Mouse (Mus musculus) liver, adult 2 months (tissue): ENCODE data around the gene Igf1r. TPM values are rescaled to one million over a fixed set of nuclear protein-coding genes. Genes with fewer than 3 reads are reported as not detected.

Experiments
- DNase-seq: peaks from one replicate; pipeline ENCODE4 v3.0.0-alpha.2; 2011; ENCODE audit warnings: low read depth, low spot score; ENCODE audit errors: extremely low read depth
- H3K27ac ChIP-seq: fragments of 200-500 bp; replicated peaks from 2 replicates; pipeline ENCODE4 v1.5.1; 2012; ENCODE audit warnings: low read depth, mild to moderate bottlenecking, control low read depth, inconsistent platforms, low read length; ENCODE audit not compliant: insufficient read depth
- H3K27me3 ChIP-seq: fragments of 200-500 bp; 2 replicates; pipeline ENCODE4 v1.6.1; 2012; ENCODE audit warnings: mild to moderate bottlenecking, moderate library complexity, low read length, inconsistent platforms; ENCODE audit not compliant: control insufficient read depth, insufficient read depth
- H3K36me3 ChIP-seq: fragments of 200-500 bp; 2 replicates; pipeline ENCODE4 v1.6.1; 2012; ENCODE audit warnings: low read length, inconsistent platforms; ENCODE audit not compliant: control insufficient read depth, insufficient read depth
- H3K4me1 ChIP-seq: fragments of 200-500 bp; 2 replicates; pipeline ENCODE4 v1.6.1; 2011; ENCODE audit warnings: low read length; ENCODE audit not compliant: control insufficient read depth, insufficient read depth
- H3K4me3 ChIP-seq: fragments of 200-500 bp; 2 replicates; pipeline ENCODE4 v1.5.1; 2011; ENCODE audit warnings: low read depth, mild to moderate bottlenecking, control low read depth, low read length, moderate library complexity; ENCODE audit not compliant: insufficient read depth
- H3K79me2 ChIP-seq: fragments of 200-500 bp; 2 replicates; pipeline ENCODE4 v1.6.1; 2012; ENCODE audit warnings: inconsistent platforms, mild to moderate bottlenecking, low read length, moderate library complexity; ENCODE audit not compliant: control insufficient read depth, insufficient read depth
- H3K9ac ChIP-seq: fragments of 200-500 bp; 2 replicates; pipeline ENCODE4 v1.6.1; 2012; ENCODE audit warnings: low read depth, mild to moderate bottlenecking, control low read depth, inconsistent platforms, low read length
- CTCF ChIP-seq: fragments of 200-500 bp; IDR thresholded peaks from 2 replicates; pipeline ENCODE4 v1.5.1; 2011; ENCODE audit warnings: low read depth, low read length, control low read depth
- POLR2A ChIP-seq: fragments of 200-500 bp; IDR thresholded peaks from 2 replicates; pipeline ENCODE4 v1.6.1; 2011; ENCODE audit warnings: low read length, control low read depth; ENCODE audit not compliant: insufficient read depth; ENCODE audit errors: extremely low read depth
- WGBS: fragments of 180-500 bp; shearing (Covaris S2); methylation state at CpG from one replicate; pipeline ENCODE4 v1.1.7; 2018; 5-methylcytosine and 5-hydroxymethylcytosine counted together
- polyA plus RNA-seq: library from polyadenylated mRNA; depleted of rRNA; stranded (reverse); fragments of >200 nt; gene quantifications from 2 replicates; pipeline ENCODE4 v1.2.3, GENCODE M21; 2012
- total RNA-seq: library from RNA; depleted of rRNA; stranded (reverse); fragments of >200 nt; gene quantifications from 2 replicates; pipeline ENCODE4 v1.2.3, GENCODE M21; 2014

Igf1r gene
- total and polyA plus RNA-seq, 2 experiments: 0.50 to 1.2 TPM

DNA sequence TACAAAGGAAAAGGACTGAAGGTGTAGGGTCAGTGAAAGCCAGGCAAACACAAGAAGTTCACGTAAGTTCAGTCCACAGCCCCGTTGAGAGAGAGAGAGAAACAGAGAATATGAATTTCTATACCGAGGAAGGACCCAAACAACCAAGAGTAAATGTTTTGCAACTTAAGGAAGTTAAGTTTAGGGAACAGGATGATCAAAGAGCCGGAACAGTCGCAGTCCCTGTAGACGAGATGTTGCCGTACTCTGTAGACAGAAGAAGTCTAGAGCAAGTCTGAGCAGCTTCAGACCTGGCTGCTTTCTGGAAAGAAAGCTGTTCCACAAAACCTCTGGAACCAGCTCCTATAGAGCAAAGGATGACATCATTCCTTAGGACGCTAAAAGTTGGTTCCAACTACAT is 160.0 kb downstream of the Igf1r start:
- H3K4me1 ChIP-seq: no peaks in the 10 kb centered on the region

GRCm38 (mm10) chr7:68114364-68114763 is 161.7 kb downstream of the Igf1r start:
- Histone ChIP-seq H3K36me3 (no peaks in the 10 kb centered on the region), H3K4me1 (no peaks in the 10 kb centered on the region), H3K9ac (no peak overlapping the region), H3K27ac (no peak overlapping the region), H3K4me3 (no peak overlapping the region), H3K79me2 (no peaks in the 10 kb centered on the region), H3K27me3 (peaks cover 13% of the 10 kb centered on the region; the same call in 1 of the 2 replicates)
- 59% methylated on average over 5 of the region's 5 CpGs for WGBS
- TF ChIP-seq CTCF: no peak
- DNase-seq: no peak

More for the DNA sequence above, 160.0 kb downstream of the Igf1r start:
- Histone ChIP-seq H3K27me3 (peaks cover 11% of the 10 kb centered on the region; the same call in 1 of the 2 replicates), H3K27ac (no peak overlapping the region), H3K9ac (no peak overlapping the region), H3K36me3 (no peaks in the 10 kb centered on the region), H3K79me2 (no peaks in the 10 kb centered on the region), H3K4me3 (no peak overlapping the region)
- 84% methylated on average over 8 of the region's 8 CpGs for whole genome bisulfite sequencing
- no peak for DNase-seq
- no peak for TF ChIP-seq POLR2A
- no peak for TF ChIP-seq CTCF

DNA sequence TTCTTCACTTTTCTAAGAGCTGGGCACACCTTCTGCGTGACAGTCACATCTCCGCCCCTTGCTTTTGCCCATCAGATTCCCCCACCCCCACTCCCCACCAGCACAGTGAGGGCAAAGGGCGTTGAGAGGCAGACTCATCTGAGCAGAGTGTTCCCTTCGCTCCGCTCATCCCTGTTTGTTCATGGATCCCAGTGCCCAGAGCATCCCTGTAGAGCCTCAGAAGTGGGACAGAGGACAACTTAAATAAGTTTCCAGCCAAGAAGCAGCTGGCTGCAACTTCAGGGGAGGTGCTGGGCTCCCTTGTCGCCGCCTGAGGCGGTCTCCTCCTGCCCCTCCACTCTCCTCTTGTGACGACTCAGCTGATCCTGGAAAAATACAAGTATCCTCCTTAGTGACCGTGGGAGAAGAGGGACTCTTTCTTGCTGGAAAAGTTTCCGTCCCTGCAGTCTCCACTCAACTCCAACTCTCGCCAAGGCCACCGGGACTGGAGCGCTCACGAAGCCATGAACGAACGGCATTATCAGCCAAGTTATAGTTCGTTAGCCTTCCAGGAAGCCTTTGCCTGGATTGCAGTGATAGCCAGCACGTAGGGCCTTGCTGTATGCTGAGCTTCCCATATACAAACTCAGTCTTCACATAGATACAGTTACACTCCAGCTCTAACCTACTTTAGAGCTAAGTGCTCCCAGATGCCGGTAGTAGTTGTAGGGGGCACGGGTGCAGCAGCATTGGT is 162.5 kb downstream of the Igf1r start:
- no peaks in the 10 kb centered on the region for H3K36me3 ChIP-seq
- H3K9ac ChIP-seq: no peak overlapping the region
- no peak overlapping the region for H3K4me3 ChIP-seq
- H3K27ac ChIP-seq: no peak overlapping the region
- no peaks in the 10 kb centered on the region for H3K4me1 ChIP-seq
- H3K27me3 ChIP-seq: peaks cover 13% of the 10 kb centered on the region; the same call in 1 of the 2 replicates
- 61% methylated on average over 21 of the region's 21 CpGs for WGBS
- TF ChIP-seq CTCF (no peak), POLR2A (no peak)
- no peaks in the 10 kb centered on the region for H3K79me2 ChIP-seq
- DNase-seq: peak; percentile 9

- Histone ChIP-seq H3K27ac (no peak overlapping the region), H3K4me3 (no peak overlapping the region), H3K27me3 (peaks cover 20% of the 10 kb centered on the region; the same call in 1 of the 2 replicates), H3K36me3 (no peaks in the 10 kb centered on the region), H3K79me2 (no peaks in the 10 kb centered on the region), H3K9ac (no peak overlapping the region), H3K4me1 (no peaks in the 10 kb centered on the region)
- DNase-seq: no peak
- TF ChIP-seq CTCF (no peak), POLR2A (no peak)
- WGBS: 93% methylated on average over 5 of the region's 5 CpGs
These were observed 164.9 kb downstream of the Igf1r start for GRCm38 (mm10) chr7:68117567-68117966.

GRCm38 (mm10) chr7:68117981-68118380 is 165.4 kb downstream of the Igf1r start:
- 82% methylated on average over 2 of the region's 2 CpGs for WGBS
- Histone ChIP-seq H3K27ac (no peak overlapping the region), H3K79me2 (no peaks in the 10 kb centered on the region), H3K27me3 (peaks cover 20% of the 10 kb centered on the region; the same call in 1 of the 2 replicates), H3K4me1 (no peaks in the 10 kb centered on the region), H3K36me3 (no peaks in the 10 kb centered on the region), H3K9ac (no peak overlapping the region), H3K4me3 (no peak overlapping the region)
- TF ChIP-seq CTCF (no peak), POLR2A (no peak)
- DNase-seq: no peak

- peak; percentile 94 for DNase-seq
- 17% methylated on average over 5 of the region's 5 CpGs for WGBS
- no peak overlapping the region for H3K9ac ChIP-seq
- H3K27me3 ChIP-seq: peaks cover 23% of the 10 kb centered on the region; the same call in 1 of the 2 replicates
- no peaks in the 10 kb centered on the region for H3K79me2 ChIP-seq
- H3K4me3 ChIP-seq: no peak overlapping the region
- no peaks in the 10 kb centered on the region for H3K36me3 ChIP-seq
- no peak for TF ChIP-seq CTCF
- no peak for TF ChIP-seq POLR2A
- H3K4me1 ChIP-seq: no peaks in the 10 kb centered on the region
- no peak overlapping the region for H3K27ac ChIP-seq
These were observed 167.0 kb downstream of the Igf1r start for GRCm38 (mm10) chr7:68119605-68120004.
